Mouse (Mus musculus) heart, adult 2 months (tissue): ENCODE results near the gene Cpe. TPM values are rescaled to one million over a fixed set of nuclear protein-coding genes. Genes with fewer than 3 reads are reported as not detected.

ENCODE experiments used
- DNase-seq, 2 experiments: peaks; one replicate each; pipeline ENCODE4 v3.0.0; 2021
- H3K27ac ChIP-seq: fragments of 200-600 bp; 2 replicates; pipeline ENCODE4 v1.8.1; 2022
- H3K27me3 ChIP-seq: fragments of 200-500 bp; 2 replicates; pipeline ENCODE4 v1.6.1; 2012; ENCODE audit warnings: mild to moderate bottlenecking, low read length, inconsistent platforms, mixed read lengths; ENCODE audit not compliant: control insufficient read depth, insufficient read depth
- H3K36me3 ChIP-seq: fragments of 200-500 bp; 2 replicates; pipeline ENCODE4 v1.6.1; 2012; ENCODE audit warnings: low read length, inconsistent platforms; ENCODE audit not compliant: control insufficient read depth, insufficient read depth
- H3K4me1 ChIP-seq: fragments of 200-500 bp; 2 replicates; pipeline ENCODE4 v1.6.1; 2011; ENCODE audit warnings: low read length; ENCODE audit not compliant: control insufficient read depth, insufficient read depth
- H3K4me3 ChIP-seq: fragments of 200-600 bp; 2 replicates; pipeline ENCODE4 v1.8.1; 2022
- H3K79me2 ChIP-seq: fragments of 200-500 bp; replicated peaks from 2 replicates; pipeline ENCODE4 v1.6.1; 2012; ENCODE audit warnings: mild to moderate bottlenecking, inconsistent platforms, low read length, moderate library complexity, mixed read lengths; ENCODE audit not compliant: control insufficient read depth, insufficient read depth
- H3K9ac ChIP-seq: fragments of 200-500 bp; 2 replicates; pipeline ENCODE4 v1.6.1; 2012; ENCODE audit warnings: low read depth, mild to moderate bottlenecking, control low read depth, inconsistent platforms, low read length, mixed read lengths
- CTCF ChIP-seq: fragments of 200-600 bp; IDR thresholded peaks from 2 replicates; pipeline ENCODE4 v1.8.1; 2022; ENCODE audit warnings: antibody characterized with exemption, mild to moderate bottlenecking, moderate library complexity
- EP300 ChIP-seq: fragments of 200-500 bp; IDR thresholded peaks from 2 replicates; pipeline ENCODE4 v1.6.1; 2011; ENCODE audit warnings: low read depth, low read length, control low read depth; ENCODE audit not compliant: insufficient read depth
- POLR2A ChIP-seq: fragments of 200-500 bp; IDR thresholded peaks from 2 replicates; pipeline ENCODE4 v1.6.1; 2011; ENCODE audit warnings: mild to moderate bottlenecking, low read depth, low read length, control low read depth; ENCODE audit not compliant: insufficient read depth
- WGBS: fragments of 180-500 bp; shearing (Covaris S2); methylation state at CpG from one replicate; pipeline ENCODE4 v1.1.7; 2018; 5-methylcytosine and 5-hydroxymethylcytosine counted together
- intact Hi-C: fragments of 180-260 bp; cut with DNase I; formaldehyde crosslinking; loops from one replicate; pipeline ENCODE4 v1.15.1; 2025
- polyA plus RNA-seq: library from polyadenylated mRNA; depleted of rRNA; stranded (reverse); fragments of >200 nt; gene quantifications from 2 replicates; pipeline ENCODE4 v1.2.3, GENCODE M21; 2012
- total RNA-seq, 2 experiments: library from RNA; stranded (reverse); gene quantifications; 2 replicates each; pipeline ENCODE4 v1.2.3; 2021

The Cpe gene
- total and polyA plus RNA-seq, 3 experiments, result 112 to 256 (median 241) TPM

DNA sequence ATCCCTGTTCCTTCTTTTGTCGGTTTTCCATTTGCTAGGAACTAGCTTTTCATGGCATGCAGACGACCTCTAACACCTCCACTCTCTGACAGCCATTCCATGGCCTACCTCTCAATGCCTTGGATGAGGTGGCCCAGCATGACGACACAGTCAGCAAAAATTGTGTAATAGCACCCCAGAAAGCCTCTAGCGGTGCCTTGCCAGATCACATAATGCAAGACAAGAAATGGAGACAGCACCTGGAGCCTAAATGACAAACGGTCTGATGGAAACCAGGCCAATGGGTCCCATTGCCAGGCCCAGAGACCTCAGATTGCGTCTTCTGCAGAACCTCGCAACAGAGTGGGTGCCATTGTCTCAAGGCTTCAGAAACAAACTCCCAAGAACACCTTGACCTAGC, 19.6 kb upstream of the Cpe start:
- WGBS, result 91% methylated on average over 7 of the region's 7 CpGs
- H3K9ac ChIP-seq, result no peak overlapping the region
- intact Hi-C loops, result no loop called here
- TF ChIP-seq POLR2A, result no peak
- TF ChIP-seq CTCF, result no peak
- no peak for TF ChIP-seq EP300
- DNase-seq, result no peak
- no peaks in the 10 kb centered on the region for H3K4me1 ChIP-seq
- H3K79me2 ChIP-seq, result no peaks in the 10 kb centered on the region
- H3K27me3 ChIP-seq, result no peaks in the 10 kb centered on the region
- no peaks in the 10 kb centered on the region; the same call in 1 of the 2 replicates for H3K36me3 ChIP-seq
- no peak overlapping the region for H3K27ac ChIP-seq
- H3K4me3 ChIP-seq, result no peak overlapping the region

DNA sequence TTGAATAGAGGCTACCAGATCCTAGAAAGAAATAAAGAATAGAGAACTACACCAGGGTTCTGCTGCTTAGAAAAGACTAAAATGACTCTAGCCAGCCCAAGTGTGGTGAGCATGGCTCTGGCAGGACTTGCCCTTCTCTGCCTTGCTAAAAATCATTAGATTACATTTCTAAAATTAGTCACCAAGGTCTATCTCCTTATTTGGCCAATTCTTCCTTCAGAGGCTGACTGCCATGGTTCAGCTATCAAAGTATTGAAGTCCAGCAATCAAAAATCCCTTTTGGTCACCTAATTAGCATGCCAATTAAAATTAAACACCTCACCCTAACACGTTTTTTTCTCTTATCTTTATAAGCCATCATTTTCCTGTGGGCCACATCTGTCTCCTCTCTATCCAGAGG, 18.7 kb upstream of the Cpe start:
- WGBS, result 5% methylated on average over 1 of the region's 1 CpGs
- Histone ChIP-seq H3K4me3 (no peak overlapping the region), H3K27ac (no peak overlapping the region), H3K27me3 (no peaks in the 10 kb centered on the region), H3K9ac (no peak overlapping the region), H3K4me1 (no peaks in the 10 kb centered on the region), H3K79me2 (no peaks in the 10 kb centered on the region), H3K36me3 (no peaks in the 10 kb centered on the region)
- intact Hi-C loops, result no loop called here
- no peak for TF ChIP-seq CTCF
- TF ChIP-seq EP300, result no peak
- no peak for TF ChIP-seq POLR2A
- no peak for DNase-seq

DNA sequence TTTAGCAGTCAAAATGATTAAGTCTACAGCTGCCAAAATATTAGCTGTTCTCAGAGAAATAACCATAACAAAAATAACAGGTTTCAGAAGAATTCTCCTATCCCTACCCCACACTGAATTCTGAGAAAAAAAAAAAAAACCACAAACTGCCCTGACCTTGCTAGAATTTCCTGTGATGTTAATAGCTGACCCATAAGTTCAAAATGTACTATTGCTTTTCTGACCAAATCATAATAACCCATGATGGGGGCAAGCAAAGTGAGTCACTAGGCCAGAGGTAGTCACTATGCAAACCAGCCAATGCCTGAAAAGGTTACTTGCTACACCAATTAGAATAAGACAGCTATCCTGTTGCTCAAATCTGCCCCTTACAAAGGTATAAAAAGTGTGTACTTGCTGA, 14.6 kb upstream of the Cpe start:
- intact Hi-C loops, result no loop called here
- no peak overlapping the region for H3K4me3 ChIP-seq
- DNase-seq, result no peak

DNA sequence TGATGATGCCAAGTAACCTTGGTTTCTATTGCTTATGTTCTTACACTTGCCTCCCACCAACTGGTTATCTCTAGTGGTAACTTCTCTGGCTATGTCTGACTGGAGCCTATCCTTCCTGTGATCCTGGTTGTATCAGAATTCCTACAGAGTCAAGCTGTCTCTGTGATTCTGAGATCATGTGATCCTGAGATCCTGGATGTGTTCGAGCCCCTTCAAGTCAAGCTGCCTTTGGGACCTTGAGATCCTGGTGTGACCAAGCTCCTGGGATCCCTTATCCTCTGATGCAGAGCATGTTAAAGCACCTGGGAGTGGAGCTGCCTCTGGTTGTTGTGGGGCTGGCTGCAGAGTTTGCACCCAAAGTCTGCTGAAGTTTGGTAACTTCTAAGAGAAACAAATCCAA, 10.3 kb upstream of the Cpe start:
- Histone ChIP-seq H3K27ac (no peak overlapping the region), H3K9ac (no peak overlapping the region), H3K4me1 (no peaks in the 10 kb centered on the region), H3K4me3 (no peak overlapping the region), H3K36me3 (no peaks in the 10 kb centered on the region), H3K79me2 (no peaks in the 10 kb centered on the region), H3K27me3 (no peaks in the 10 kb centered on the region)
- no peak for DNase-seq
- intact Hi-C loops, result no loop called here
- TF ChIP-seq POLR2A, result no peak
- no peak for TF ChIP-seq CTCF
- no peak for TF ChIP-seq EP300
- WGBS, result 67% methylated on average over 1 of the region's 1 CpGs

More for the DNA sequence above, 14.6 kb upstream of the Cpe start:
- Histone ChIP-seq H3K79me2 (no peaks in the 10 kb centered on the region), H3K27me3 (no peaks in the 10 kb centered on the region), H3K36me3 (no peaks in the 10 kb centered on the region), H3K9ac (no peak overlapping the region), H3K27ac (no peak overlapping the region), H3K4me1 (no peaks in the 10 kb centered on the region)
- TF ChIP-seq EP300 (no peak), POLR2A (no peak), CTCF (no peak)

DNA sequence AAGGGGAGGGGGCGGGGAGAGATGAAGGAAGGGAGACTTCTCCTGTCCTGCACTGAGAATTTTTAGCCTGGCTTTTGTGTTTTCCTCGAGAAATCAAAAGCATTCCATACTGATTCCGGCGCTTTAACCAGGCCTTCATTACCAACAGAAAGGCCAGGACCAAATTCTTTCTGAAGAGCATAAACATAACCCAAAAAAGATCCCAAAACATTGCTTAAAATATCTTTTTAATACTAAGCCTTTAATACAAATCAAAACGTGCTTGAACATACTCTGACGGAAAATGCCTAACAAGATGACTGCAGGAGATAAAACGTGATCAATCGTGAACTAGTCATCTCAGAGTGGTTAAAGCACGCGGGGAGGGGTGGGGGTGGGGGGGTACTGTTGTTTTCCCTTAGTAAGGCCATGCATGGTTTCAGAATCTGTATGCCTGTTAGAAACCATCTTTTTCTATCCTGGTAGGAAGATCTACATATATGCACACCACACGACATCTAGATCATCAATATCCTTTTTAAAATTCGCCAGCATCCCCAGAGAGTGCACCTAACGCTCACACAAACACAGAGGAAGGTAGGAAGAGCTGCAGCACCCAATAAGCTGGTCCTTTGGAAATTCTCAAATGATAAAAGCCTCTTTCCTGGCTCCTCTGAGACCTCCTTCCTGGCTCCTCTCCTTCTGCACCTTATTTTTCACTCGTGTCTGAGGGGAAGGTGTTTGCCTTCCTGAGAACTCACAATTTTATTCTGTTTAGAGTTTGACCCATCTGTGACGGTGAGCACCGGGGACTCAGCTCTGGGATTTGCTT, 1.1 kb downstream of the Cpe start:
- no peak for DNase-seq

DNA sequence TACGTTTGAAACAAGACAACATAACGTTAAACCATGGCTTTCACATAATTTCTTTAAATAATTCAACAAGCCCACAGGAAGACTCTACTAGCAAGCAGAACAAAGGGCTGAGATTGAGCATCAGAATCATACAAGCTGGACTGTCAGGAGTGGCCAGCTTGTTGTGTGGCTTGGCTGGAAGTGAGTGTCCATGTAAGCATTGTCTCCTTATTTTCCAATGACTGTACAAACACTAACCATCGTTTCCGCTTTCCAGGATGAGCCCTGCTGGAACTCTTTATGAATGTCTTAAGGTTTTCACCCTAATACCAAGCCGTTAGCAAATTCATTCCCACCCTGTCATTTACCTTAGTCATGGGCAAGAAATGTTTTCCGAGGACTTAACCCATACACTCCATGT, 2.0 kb downstream of the Cpe start:
- intact Hi-C loops, result loop anchor here (5.0 kb wide), 2 partner anchors 41 to 251 kb away; partner anchors contain the start of gene Msmo1
- H3K79me2 ChIP-seq, result no peaks in the 10 kb centered on the region
- no peak overlapping the region for H3K27ac ChIP-seq
- H3K9ac ChIP-seq, result no peak overlapping the region
- 68% methylated on average over 6 of the region's 6 CpGs for WGBS
- H3K4me3 ChIP-seq, result no peak overlapping the region
- no peaks in the 10 kb centered on the region for H3K27me3 ChIP-seq
- H3K36me3 ChIP-seq, result peaks cover 2% of the 10 kb centered on the region
- peaks cover 6% of the 10 kb centered on the region; the same call in 1 of the 2 replicates for H3K4me1 ChIP-seq
- DNase-seq, result no peak
- TF ChIP-seq CTCF (no peak), POLR2A (no peak), EP300 (no peak)

More for the DNA sequence above, 1.1 kb downstream of the Cpe start:
- TF ChIP-seq CTCF, result no peak
- no peak for TF ChIP-seq EP300
- no peak for TF ChIP-seq POLR2A
- Histone ChIP-seq H3K36me3 (peaks cover 2% of the 10 kb centered on the region), H3K27ac (peak overlapping the region; percentile 80), H3K79me2 (no peaks in the 10 kb centered on the region), H3K4me1 (peaks cover 6% of the 10 kb centered on the region; the same call in 1 of the 2 replicates), H3K4me3 (peak overlapping the region; percentile 61), H3K9ac (peak overlapping the region; percentile 67), H3K27me3 (no peaks in the 10 kb centered on the region)
- 23% methylated on average over 16 of the region's 16 CpGs for WGBS
- intact Hi-C loops, result loop anchor here (1.0 to 5.0 kb wide), 3 partner anchors 41 to 251 kb away; partner anchors contain the start of gene Msmo1
